Mouse (Mus musculus) lung, adult 18-20 months (tissue): ENCODE results near the gene Lcn11.
"Not testable (repeated sequence)": the region's sequence is repeated elsewhere in the genome, so short reads cannot be mapped to it uniquely, and the experiment has no call there.

ENCODE experiments used
- DNase-seq, 2 experiments: peaks; one replicate each; pipeline ENCODE4 v3.0.0; 2022; ENCODE audit warnings: mixed read lengths in 2 of 2

Gene Lcn11

DNA sequence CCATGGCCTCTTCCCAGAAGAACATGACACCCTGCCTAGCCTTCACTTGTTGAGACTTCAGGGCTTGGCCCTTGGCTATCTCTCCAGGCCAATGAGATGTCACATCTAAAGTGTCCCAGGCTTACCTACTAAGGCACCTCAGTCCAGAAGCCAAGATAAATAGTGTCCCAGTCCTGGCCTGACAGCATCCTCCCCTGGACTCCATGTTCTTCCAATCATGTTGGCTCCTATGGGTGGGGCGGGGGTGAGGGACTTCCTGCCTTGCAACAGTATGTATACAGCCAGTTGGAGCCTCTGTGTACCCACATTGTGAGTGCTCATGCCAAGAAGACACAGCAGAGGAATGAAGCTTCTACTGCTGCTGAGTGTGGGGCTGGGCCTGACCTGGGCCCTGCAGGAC lies at the start of gene Lcn11:
Gene Lcn11, plus strand, starts transcription at position 301 of the 400 bp plus-strand sequence.
- DNase-seq = no peak

GRCm38 (mm10) chr2:25733199-25733930 lies 43.5 kb upstream of the Lcn11 start:
- DNase-seq = no peak

DNA sequence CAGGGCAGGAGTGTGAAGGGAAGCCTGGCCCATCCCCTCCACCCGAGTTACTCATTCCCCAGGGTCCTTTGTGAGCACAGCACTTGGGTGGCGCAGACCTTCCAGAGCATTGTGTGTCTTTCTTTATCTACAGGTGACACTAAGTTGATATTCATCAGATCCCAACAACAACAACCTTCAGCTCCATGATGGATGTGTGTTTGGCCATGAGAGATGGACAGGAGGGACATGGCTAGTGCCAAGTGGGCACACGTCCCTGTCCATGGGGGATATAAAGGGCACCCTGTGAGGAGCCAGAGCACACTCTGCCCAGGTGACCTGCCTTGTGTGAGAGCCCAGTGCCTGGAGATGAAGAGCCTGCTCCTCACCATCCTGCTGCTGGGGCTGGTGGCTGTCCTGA lies 40.1 kb upstream of the Lcn11 start, which contains the start of gene Obp2b:
Gene Obp2b, plus strand, starts transcription at position 301 of the 400 bp plus-strand sequence.
- not testable (repeated sequence) for DNase-seq

DNA sequence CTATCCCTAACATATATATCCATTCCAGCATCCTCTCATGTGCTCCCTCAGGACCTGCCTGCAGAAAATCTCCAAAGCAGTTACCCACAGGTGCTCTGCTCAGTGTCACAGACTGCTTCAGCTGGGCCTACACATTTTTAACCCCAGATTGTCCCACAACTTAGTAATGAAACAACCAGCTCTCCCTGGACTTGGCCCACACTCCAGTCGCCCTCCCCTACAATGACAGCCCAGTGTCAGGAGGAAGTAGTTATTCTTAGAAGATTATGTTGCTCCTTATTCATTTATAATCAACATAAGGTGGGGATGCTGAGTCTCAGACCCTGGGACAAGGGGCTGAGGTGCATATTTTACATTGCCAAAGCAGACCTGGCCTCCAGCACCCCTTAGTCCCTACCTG lies 35.1 kb upstream of the Lcn11 start:
- DNase-seq = no peak

GRCm38 (mm10) chr2:25754201-25754600 lies 22.6 kb upstream of the Lcn11 start:
- no peak for DNase-seq

GRCm38 (mm10) chr2:25758064-25758625 lies 18.7 kb upstream of the Lcn11 start:
- no peak for DNase-seq

DNA sequence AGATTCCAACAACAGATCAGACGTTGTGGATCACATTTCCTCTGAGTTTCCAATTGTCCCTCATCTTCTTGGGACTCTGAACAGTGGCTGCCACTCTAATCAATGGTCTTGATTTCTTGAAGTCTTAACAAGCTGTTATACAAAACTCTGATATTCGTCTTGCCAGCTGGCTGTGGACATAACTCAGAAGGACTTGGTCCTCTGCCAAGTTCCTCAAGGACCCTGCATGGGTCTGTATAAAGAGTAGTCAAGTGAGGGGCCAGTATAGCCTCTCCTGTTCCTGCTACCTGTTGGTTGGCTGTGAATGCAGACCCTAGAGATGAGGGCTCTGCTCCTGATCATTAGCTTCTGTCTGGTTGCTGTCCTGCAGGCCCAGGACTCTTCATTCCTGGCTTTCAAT lies 11.5 kb upstream of the Lcn11 start, which contains the start of gene Lcn3:
Gene Lcn3, plus strand, starts transcription at position 301 of the 400 bp plus-strand sequence.
- DNase-seq = no peak

GRCm38 (mm10) chr2:25767764-25768163 lies 9.1 kb upstream of the Lcn11 start:
- DNase-seq = no peak

- DNase-seq = no peak
Measured at GRCm38 (mm10) chr2:25773507-25773906, 3.3 kb upstream of the Lcn11 start.

GRCm38 (mm10) chr2:25774640-25775039 lies 2.2 kb upstream of the Lcn11 start:
- no peak for DNase-seq

DNA sequence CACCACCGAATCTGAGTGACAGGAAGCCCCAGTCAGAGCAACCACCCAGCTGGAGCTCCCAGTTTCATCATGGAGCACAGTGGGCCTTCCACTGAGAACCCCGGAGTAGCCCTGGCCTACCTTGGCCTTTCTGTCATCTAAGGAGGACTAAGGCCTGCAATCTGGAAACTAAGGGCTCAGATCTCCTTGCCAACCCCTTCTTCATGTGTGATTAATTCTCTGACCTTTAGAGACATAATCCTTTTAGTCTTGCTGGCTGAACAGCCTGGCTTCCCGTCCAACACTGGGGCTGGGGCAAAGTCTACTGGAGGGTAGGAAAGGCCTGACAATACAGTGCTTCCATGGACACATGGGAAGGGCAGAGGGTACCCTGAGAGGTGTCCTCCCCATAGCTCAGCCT lies 826 bp upstream of the Lcn11 start:
- DNase-seq = no peak

GRCm38 (mm10) chr2:25779076-25779475 lies 2.3 kb downstream of the Lcn11 start:
- no peak for DNase-seq

- DNase-seq = no peak
Measured at GRCm38 (mm10) chr2:25780921-25781320, 4.1 kb downstream of the Lcn11 start.

GRCm38 (mm10) chr2:25781957-25782356 lies 5.1 kb downstream of the Lcn11 start, which contains the start of gene Gm13539:
Gene Gm13539 (plus strand): TSS chr2:25782257.
- DNase-seq = no peak

DNA sequence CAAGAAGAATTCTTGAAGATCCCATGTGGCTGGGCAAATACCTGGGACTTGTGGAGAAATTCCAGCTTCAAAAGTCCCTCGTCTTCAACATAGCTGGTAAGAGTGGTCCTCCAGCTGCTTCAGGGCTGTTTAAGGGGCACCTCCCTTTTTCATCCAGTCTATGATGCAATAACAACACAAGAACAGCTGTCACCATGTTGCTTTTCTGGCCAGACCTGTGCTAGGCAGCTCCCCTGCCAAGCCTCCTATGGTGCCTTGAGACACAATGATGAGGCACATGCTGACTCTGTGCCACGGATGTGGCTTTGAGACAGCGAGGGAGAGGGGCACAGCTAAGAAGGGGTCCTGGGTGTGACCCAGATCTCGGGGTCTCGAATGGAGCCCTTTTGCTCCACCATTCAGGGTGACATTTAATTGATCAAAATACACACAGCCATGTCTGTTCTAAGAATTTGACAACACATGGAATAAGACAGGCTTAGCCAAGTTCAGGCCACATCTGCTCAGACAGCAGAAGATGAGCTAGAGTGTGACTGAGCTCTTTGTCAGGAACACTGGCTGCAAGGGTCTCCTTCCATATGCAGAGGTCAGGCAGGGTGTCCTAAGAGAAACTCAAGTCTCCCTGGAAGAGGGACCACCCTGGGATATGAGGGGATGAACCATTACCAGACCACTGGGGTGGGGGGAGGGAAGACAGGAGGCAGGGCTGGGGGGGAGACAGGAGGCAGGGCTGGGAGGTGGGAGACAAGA lies 8.9 kb downstream of the Lcn11 start:
- DNase-seq = no peak

DNA sequence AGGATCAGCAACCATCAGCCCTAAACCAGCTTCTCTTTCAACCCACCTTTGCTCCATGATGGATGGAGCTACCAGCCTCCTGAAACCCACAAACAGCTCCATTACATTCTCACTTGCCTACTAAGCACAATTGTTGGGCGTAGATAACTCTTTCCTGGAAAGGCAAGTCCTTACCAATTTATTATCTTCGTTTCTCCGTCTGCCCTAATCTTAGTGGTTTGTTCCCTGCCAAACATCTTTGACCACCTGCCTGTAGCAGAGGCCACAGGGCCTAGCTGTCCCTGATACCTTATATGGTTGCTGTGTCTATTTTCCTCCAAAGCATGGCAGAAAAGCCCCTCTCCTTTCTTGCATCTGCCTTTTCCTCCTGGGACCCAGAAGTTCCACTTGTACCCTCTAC lies 12.3 kb downstream of the Lcn11 start:
- DNase-seq = no peak

GRCm38 (mm10) chr2:25797635-25798034 lies 20.8 kb downstream of the Lcn11 start:
- no peak for DNase-seq

DNA sequence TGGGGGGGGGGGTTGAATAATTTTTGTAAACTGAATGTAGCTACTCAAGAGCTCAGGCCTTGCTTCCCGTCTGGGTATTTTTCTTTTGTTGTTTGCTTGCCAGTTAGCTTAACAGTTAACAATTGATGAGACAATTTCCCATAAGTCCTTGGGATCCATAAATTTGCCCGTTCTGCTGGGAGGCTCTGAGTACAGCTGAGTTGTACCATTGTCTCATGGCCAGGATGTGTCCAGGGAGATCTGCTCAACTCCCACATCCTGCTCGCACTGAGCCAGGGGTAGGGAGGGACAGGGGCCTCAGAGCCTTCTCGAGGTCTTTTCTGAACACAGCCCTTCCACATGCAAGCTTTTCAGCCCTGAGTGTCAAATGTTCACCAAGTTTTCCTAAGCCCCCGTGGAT lies 21.2 kb downstream of the Lcn11 start:
- no peak for DNase-seq

DNA sequence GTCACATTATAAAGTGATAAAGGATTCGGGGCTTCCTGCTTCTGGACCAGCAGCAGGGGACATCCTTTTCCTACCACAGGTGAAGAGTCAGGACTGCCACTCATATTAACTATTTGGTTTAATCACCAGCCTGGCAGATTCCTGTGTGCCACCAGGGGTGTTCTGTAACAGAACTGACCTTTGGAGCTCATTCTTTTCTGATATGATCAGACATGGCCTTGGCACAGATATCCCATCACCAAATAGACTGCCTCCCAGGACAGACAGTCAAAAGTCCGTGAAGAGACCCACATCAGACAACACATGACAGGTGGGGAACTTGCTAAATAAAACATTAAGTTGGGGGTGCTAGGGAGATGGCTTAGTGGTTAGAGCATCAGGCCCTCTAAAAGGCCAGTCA lies 34.9 kb downstream of the Lcn11 start:
- DNase-seq = no peak

- no peak for DNase-seq
Measured at GRCm38 (mm10) chr2:25813364-25813763, 36.5 kb downstream of the Lcn11 start.

- not testable (repeated sequence) for DNase-seq
Measured at GRCm38 (mm10) chr2:25815748-25816147, 38.9 kb downstream of the Lcn11 start, which contains the start of gene Glt6d1. Gene Glt6d1 (minus strand): TSS chr2:25815848.

DNA sequence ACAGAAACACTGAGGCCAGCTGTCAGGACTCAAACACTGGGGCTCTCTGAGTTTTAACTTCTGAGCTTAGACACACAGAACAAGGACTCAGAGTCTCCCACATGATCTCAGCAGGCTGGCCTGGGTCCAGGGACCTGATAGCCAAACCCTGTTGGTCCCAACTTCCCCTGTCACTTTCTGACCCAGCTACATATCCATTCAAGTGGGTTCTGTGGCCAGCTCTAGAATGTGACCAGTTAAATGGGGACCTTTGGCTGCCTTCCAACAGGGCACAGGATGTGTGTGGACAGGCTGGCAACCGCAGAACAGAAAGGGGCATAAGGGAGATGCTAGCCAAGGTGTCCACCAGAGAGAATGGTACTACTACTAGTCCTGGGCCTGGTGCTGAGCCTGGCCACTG lies 46.0 kb downstream of the Lcn11 start, which contains the start of gene Lcn9:
Gene Lcn9, plus strand, starts transcription at position 348 of the 400 bp plus-strand sequence.
- DNase-seq = no peak

DNA sequence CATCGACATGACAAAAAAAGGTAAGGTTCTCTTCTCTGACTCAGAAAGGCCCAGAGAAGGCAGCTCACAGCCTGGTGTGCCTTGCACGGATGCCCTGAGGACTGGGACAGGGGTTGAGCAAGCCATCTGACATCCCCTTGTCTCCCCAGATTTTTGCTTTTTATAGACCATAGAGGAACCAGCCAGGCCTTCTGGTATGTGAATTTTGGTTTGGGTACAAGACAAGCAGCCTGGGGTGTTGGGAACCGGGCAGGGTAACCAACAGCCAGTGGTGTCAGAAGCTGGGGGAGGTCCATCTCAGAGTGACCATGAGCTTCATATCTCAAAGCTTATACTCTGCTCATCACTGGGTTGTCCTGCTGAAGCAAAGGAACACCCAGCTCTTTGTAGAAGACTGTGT lies 47.9 kb downstream of the Lcn11 start:
- no peak for DNase-seq
